Mouse (Mus musculus): ENCODE results near the gene C130074G19Rik. TPM values are rescaled to one million over a fixed set of nuclear protein-coding genes. Genes with fewer than 3 reads are reported as not detected.

The C130074G19Rik gene
- 2.3 and 2.7 TPM in 2 replicates for polyA plus RNA-seq (2015; fragmentation: Nextera tagmentation; extraction: Ambion mirVana)

DNA sequence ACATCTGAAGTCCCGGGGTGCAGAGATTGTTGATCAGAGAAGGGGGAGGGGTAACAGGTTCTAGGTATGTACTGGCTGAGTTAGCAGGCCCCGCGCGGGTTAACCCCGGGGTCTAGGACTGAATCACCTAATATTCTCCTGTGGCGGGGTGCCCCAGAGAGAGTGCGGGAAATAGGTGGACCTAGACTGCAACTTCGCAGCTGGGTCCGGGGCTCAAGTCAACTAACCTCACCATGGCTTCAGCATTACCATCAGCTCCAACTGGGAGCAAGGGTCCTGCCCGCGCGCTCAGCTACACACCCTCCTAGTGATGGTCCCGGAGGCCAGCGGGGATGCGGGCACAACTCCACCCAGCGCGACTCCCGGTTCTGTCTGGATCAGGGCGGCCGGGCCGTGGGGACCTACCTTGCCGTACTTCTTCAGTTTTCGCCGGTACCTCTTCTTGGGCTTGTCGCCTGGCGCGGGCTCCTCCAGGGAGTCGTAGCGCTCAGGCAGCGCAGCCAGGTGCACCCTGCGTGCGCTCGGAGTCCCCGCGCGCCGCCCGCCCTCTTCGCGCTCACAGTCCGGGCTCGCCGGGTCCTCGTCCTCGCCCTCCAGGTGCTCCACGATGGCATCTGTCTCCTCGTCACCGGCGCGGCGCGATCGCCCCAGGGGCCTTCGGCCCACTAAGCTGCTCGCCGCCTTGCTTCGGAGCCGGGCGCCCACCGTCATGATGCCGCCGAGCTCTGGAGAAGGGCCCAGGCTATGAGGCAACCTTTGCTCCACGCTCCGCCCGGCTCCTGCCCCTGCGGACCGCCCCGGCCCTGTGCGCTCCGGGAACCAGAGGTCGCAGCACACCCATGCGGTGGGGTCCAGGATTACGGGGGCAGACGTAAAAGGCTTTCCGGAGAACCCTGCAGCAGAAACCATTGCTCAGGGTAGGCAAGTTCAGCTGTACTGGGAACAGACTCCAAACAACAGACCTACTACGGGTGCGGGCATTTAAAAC lies at the start of gene C130074G19Rik:
TSS of gene C130074G19Rik (minus strand) at position 938 of the 988 bp plus-strand sequence.
- ATAC-seq (replicated peaks; ENCODE audit: low FRiP score): peak; percentile 94
- H3K9me3 ChIP-seq (replicated peaks): no peaks in the 10 kb centered on the region
- peaks cover 18% of the 10 kb centered on the region for H3K4me1 ChIP-seq
- H3K36me3 ChIP-seq: no peaks in the 10 kb centered on the region
- H3K27me3 ChIP-seq: peaks cover 44% of the 10 kb centered on the region
- H3K27ac ChIP-seq: no peak within 1 kb of the TSS
- peak within 1 kb of the TSS; percentile 38 for H3K9ac ChIP-seq
- H3K4me2 ChIP-seq: peak within 1 kb of the TSS; percentile 72
- WGBS: 2% methylated on average over 77 of the region's 77 CpGs
- H3K4me3 ChIP-seq (replicated peaks): peak within 1 kb of the TSS; percentile 50

DNA sequence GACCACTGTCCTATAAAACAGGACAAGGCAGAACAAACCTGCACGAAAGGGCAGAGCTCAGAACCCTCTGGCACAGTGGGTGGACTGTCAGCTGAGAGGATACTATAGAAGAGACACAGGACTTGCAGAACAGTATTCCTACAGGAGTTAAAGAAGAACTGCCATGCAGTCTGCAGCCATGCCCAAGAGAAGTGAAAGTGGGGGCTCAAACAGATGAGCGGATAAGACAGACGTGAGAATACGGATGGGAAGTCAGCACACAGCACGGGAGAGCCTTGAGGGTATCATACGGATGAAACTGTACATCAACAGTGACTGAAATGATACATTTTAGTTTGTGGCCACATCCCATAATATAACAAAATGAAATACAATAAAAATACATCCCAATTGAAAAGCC lies 48.1 kb upstream of the C130074G19Rik start:
- WGBS: 89% methylated on average over 6 of the region's 6 CpGs
- no peak for ATAC-seq (replicated peaks; ENCODE audit: low FRiP score)
- Histone ChIP-seq H3K9me3 (replicated peaks) (no peaks in the 10 kb centered on the region), H3K4me3 (replicated peaks) (no peak overlapping the region), H3K9ac (no peak overlapping the region), H3K27ac (no peak overlapping the region), H3K4me2 (no peak overlapping the region), H3K4me1 (no peaks in the 10 kb centered on the region), H3K36me3 (no peaks in the 10 kb centered on the region), H3K27me3 (no peaks in the 10 kb centered on the region)

- WGBS: 90% methylated on average over 1 of the region's 1 CpGs
- Histone ChIP-seq H3K36me3 (no peaks in the 10 kb centered on the region), H3K4me3 (replicated peaks) (no peak overlapping the region), H3K4me2 (no peak overlapping the region), H3K27me3 (no peaks in the 10 kb centered on the region), H3K9me3 (replicated peaks) (no peaks in the 10 kb centered on the region), H3K27ac (no peak overlapping the region), H3K4me1 (no peaks in the 10 kb centered on the region), H3K9ac (no peak overlapping the region)
- no peak for ATAC-seq (replicated peaks; ENCODE audit: low FRiP score)
Observed at GRCm38 (mm10) chr1:184928382-184928781, 45.4 kb upstream of the C130074G19Rik start.

DNA sequence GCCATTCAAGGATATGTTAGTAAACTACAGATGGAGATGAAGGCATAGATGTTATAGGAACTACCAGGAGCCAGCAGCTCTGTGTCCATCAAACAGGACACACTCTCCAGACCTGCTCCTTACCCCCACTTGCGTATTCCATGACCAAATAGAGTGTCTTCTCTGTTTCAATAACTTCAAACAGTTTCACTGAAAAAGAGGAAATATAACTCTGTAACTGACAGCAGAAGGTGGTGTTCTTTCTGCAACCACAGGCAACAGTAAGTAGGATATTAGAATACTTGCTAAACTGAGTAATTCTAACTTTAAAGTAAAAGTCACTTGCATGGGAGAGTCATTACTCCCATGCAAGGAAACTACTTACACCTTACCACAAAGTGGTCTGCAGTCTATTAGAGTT lies 44.9 kb upstream of the C130074G19Rik start:
- no peak overlapping the region for H3K9ac ChIP-seq
- no peaks in the 10 kb centered on the region for H3K9me3 ChIP-seq (replicated peaks)
- no peak overlapping the region for H3K4me3 ChIP-seq (replicated peaks)
- no peaks in the 10 kb centered on the region for H3K27me3 ChIP-seq
- H3K4me2 ChIP-seq: no peak overlapping the region
- H3K4me1 ChIP-seq: no peaks in the 10 kb centered on the region
- ATAC-seq (replicated peaks; ENCODE audit: low FRiP score): no peak
- H3K36me3 ChIP-seq: no peaks in the 10 kb centered on the region
- 94% methylated on average over 1 of the region's 1 CpGs for WGBS
- H3K27ac ChIP-seq: no peak overlapping the region

DNA sequence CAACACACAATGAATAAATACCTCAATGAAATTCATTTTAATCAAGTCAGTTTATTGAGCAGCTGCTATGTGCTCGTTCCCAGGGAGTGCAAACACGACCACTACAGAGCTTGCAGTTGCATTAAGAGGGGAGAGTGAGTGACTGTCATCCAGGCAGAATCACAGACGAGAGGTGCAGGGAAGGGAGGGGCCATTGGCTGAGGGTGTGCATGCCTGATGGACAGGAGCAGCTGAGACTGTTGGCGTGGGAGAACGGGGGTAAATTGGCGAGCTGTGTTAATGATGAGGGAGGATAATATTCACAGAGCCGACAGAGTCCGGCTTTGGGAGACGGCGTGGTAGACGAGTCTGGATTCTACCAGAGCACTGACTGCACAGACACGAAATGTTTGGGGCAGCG lies 39.8 kb upstream of the C130074G19Rik start:
- H3K36me3 ChIP-seq: peaks cover 15% of the 10 kb centered on the region
- no peak overlapping the region for H3K4me2 ChIP-seq
- no peaks in the 10 kb centered on the region for H3K4me1 ChIP-seq
- no peaks in the 10 kb centered on the region for H3K27me3 ChIP-seq
- H3K4me3 ChIP-seq (replicated peaks): no peak overlapping the region
- no peak for ATAC-seq (replicated peaks; ENCODE audit: low FRiP score)
- H3K27ac ChIP-seq: no peak overlapping the region
- WGBS: 82% methylated on average over 13 of the region's 13 CpGs
- no peaks in the 10 kb centered on the region for H3K9me3 ChIP-seq (replicated peaks)
- H3K9ac ChIP-seq: no peak overlapping the region

DNA sequence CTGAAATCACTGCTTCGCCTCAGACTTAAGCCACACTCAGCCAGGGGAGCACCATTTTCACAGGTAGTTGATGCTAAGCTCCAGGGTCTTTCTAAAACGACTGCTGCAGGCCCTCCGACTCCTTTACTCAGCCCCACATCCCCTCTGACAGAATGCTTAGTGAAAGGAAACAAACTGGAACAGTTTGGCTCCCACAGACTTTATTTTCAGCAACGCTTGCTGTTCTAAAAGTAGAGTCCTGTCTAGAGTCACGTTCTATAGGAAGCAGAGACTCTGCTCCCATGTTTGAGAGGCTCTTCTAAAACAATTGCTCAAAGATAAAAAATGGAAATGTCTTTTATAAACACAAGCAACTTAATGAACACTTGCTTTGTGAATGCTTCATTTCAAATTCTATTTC lies 37.0 kb upstream of the C130074G19Rik start:
- no peak overlapping the region for H3K4me3 ChIP-seq (replicated peaks)
- no peak for ATAC-seq (replicated peaks; ENCODE audit: low FRiP score)
- WGBS: 73% methylated on average over 5 of the region's 5 CpGs
- no peak overlapping the region for H3K27ac ChIP-seq
- H3K9ac ChIP-seq: no peak overlapping the region
- H3K36me3 ChIP-seq: peaks cover 15% of the 10 kb centered on the region
- no peak overlapping the region for H3K4me2 ChIP-seq
- H3K4me1 ChIP-seq: no peaks in the 10 kb centered on the region
- no peaks in the 10 kb centered on the region for H3K27me3 ChIP-seq
- no peaks in the 10 kb centered on the region for H3K9me3 ChIP-seq (replicated peaks)

DNA sequence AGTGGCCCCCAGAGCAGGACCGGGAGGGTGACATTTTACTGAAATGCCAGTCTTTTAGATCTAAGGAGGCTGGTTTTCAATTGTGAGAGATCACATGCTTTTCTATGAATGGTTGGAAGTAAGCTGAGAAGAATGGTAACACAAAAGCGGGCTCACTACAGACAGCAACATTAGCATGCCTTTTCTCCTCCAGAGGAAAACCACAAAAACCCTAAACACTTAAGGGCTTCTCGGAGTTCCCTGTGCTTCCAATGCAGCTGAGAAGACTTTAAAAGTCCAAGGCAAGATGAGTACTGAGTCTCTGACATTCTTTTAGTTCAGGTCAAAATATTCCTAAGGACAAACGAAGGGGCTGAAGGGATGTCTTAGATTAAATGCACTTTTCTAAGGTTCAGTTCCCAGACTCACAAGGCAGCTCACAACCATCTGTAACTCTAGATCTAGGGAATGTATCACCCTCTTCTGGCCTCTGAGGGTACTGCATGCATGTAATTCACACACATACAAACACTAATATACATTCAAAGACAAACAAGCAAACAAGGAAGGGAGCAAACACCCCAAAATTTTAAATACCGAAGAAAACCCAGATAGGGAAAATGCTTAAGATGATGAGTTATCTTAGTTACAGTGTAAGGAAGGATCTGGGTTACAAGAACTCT lies 35.3 kb upstream of the C130074G19Rik start:
- Histone ChIP-seq H3K4me3 (replicated peaks) (no peak overlapping the region), H3K27ac (no peak overlapping the region), H3K9me3 (replicated peaks) (no peaks in the 10 kb centered on the region), H3K9ac (no peak overlapping the region), H3K4me1 (no peaks in the 10 kb centered on the region), H3K27me3 (no peaks in the 10 kb centered on the region), H3K4me2 (no peak overlapping the region), H3K36me3 (peaks cover 18% of the 10 kb centered on the region)
- 93% methylated on average over 5 of the region's 5 CpGs for WGBS
- no peak for ATAC-seq (replicated peaks; ENCODE audit: low FRiP score)

DNA sequence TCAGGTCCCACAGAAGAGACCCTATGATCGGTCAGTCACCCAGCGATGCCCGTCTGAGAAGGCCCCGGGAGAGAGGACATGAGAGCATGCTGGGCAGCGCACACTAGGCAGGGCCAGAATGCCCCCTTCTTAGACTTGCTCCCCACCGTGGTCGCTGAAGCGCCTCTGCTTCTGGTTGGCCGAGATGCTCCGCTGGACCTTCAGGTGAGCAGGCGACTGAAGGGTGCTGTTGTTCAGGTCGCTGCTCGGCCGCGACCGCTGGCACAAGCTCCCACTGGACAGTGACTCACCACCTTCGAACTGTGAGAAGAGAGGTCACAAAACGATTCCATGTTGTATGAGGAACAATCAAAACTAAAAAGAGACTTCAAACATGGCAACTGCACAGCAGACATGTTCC lies 29.3 kb upstream of the C130074G19Rik start:
- Histone ChIP-seq H3K9me3 (replicated peaks) (no peaks in the 10 kb centered on the region), H3K27me3 (no peaks in the 10 kb centered on the region), H3K9ac (no peak overlapping the region), H3K36me3 (peaks cover 22% of the 10 kb centered on the region), H3K4me1 (no peaks in the 10 kb centered on the region), H3K27ac (no peak overlapping the region), H3K4me2 (no peak overlapping the region), H3K4me3 (replicated peaks) (no peak overlapping the region)
- ATAC-seq (replicated peaks; ENCODE audit: low FRiP score): no peak
- 89% methylated on average over 18 of the region's 18 CpGs for WGBS

GRCm38 (mm10) chr1:184911861-184912260 lies 28.8 kb upstream of the C130074G19Rik start:
- H3K4me1 ChIP-seq: no peaks in the 10 kb centered on the region
- no peak overlapping the region for H3K27ac ChIP-seq
- ATAC-seq (replicated peaks; ENCODE audit: low FRiP score): no peak
- H3K4me2 ChIP-seq: no peak overlapping the region
- WGBS: 73% methylated on average over 6 of the region's 6 CpGs
- no peaks in the 10 kb centered on the region for H3K27me3 ChIP-seq
- H3K4me3 ChIP-seq (replicated peaks): no peak overlapping the region
- no peaks in the 10 kb centered on the region for H3K9me3 ChIP-seq (replicated peaks)
- H3K36me3 ChIP-seq: peaks cover 24% of the 10 kb centered on the region
- H3K9ac ChIP-seq: no peak overlapping the region

DNA sequence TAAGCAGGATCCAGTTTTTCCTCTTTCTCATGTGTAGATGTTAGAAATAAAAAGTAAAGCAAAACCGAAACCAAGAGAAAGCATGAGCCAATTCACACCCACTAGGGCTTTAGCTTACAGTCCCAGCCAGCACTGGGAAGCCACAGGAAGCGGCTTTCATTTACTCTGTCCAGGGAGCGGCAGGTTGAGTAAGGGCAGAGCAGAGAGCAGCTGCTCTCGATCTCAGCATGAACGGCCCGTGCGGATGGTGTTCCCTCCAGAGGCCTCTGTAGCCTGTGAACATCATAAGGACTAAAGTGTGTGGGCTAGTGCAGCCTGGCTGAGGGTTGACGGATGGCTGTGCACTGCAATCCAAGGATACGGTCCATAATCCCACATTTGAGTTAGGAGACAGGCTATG lies 25.5 kb upstream of the C130074G19Rik start:
- ATAC-seq (replicated peaks; ENCODE audit: low FRiP score): no peak
- Histone ChIP-seq H3K4me1 (0 out of 2 replicates have a peak, but pooled peaks cover 6% of the 10 kb centered on the region), H3K9ac (no peak overlapping the region), H3K27me3 (no peaks in the 10 kb centered on the region), H3K36me3 (peaks cover 35% of the 10 kb centered on the region), H3K9me3 (replicated peaks) (no peaks in the 10 kb centered on the region), H3K4me2 (no peak overlapping the region), H3K27ac (no peak overlapping the region), H3K4me3 (replicated peaks) (no peak overlapping the region)
- WGBS: 60% methylated on average over 9 of the region's 9 CpGs

DNA sequence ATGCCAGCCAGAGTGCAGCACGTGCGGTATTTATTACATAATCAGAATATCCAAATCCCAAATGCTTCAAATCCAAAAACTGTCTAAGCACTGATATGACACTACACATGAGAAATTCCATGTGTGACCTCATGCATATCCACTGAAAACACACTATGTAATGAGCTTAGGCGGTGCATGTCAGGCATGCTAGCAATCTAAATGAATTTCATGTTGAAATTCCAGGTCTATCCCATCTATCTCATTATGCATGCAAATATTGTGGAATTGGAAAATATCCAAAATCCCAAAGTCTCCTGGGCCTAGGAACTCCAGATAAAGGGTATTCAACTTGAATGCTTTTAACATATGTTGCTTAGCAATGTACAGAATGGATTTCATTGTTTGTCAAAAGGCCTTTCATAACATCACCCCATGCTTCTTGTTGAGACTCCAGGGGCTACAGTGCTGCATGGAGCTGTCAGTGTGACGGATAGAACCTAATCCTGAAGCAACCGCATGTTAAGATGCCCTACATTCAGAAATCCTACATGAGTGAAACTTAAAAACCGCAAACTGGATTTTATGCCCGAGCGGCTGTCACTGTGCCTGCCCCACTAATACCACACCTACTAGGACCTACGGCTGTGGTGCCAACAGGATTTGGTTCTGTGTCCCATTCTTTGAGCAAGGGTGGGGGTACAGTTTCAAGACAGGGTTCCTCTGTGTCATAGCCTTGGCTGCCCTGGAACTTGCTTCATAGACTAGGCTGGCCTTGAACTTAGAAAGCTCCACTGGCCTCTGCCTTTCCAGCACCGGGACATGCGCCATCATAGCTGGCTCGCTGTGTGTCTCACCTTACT lies 23.1 kb upstream of the C130074G19Rik start:
- ATAC-seq (replicated peaks; ENCODE audit: low FRiP score): no peak
- Histone ChIP-seq H3K27me3 (no peaks in the 10 kb centered on the region), H3K27ac (no peak overlapping the region), H3K36me3 (peaks cover 22% of the 10 kb centered on the region), H3K4me2 (no peak overlapping the region), H3K4me1 (0 out of 2 replicates have a peak, but pooled peaks cover 6% of the 10 kb centered on the region), H3K9ac (no peak overlapping the region), H3K4me3 (replicated peaks) (no peak overlapping the region), H3K9me3 (replicated peaks) (no peaks in the 10 kb centered on the region)
- 89% methylated on average over 12 of the region's 12 CpGs for WGBS
